Mouse (Mus musculus): ENCODE measurements around the gene Usp10. TPM values are rescaled to one million over a fixed set of nuclear protein-coding genes. Genes with fewer than 3 reads are reported as not detected.

Usp10 gene
- 51.1 TPM for polyA plus RNA-seq (2014; fragmentation: Illumina TruSeq; extraction: RNeasy Lipid Tissue Mini Kit (QIAGEN cat#74804); ENCODE audit: low read depth, low replicate concordance)

DNA sequence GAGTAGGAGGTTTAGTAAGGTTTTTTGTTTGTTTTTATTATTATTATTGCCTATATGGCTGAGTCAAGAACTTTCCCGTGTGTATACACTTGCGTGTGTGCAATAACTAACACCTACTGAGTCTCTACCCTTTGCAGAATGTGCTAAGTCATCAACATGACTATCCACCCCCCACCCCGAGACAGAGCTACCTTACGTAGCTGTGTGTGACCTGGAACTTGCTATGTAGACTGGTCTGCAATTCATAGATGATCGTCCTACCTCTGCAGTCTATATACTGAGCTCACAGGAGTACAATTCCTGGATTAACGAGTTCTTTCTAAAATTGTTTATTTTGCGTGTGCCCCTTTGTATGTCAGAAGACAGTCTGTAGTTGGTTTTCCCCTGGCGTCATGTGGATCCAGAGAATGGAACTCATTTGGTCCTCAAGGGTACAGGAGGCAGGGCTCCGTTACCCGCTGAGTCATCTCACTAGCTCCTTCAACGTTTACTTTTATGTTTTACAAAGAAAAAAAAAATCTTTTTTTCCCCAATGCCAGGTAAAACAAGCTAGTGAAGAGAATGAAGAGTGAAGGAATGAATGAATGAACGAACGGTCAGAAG is at the start of gene Usp10:
Gene Usp10, plus strand, starts transcription at position 417 of the 603 bp plus-strand sequence.

GRCm38 (mm10) chr8:119861706-119862389 is 48.3 kb upstream of the Usp10 start, which contains the start of gene Klhl36:
Klhl36 (plus strand) TSS chr8:119862266.

DNA sequence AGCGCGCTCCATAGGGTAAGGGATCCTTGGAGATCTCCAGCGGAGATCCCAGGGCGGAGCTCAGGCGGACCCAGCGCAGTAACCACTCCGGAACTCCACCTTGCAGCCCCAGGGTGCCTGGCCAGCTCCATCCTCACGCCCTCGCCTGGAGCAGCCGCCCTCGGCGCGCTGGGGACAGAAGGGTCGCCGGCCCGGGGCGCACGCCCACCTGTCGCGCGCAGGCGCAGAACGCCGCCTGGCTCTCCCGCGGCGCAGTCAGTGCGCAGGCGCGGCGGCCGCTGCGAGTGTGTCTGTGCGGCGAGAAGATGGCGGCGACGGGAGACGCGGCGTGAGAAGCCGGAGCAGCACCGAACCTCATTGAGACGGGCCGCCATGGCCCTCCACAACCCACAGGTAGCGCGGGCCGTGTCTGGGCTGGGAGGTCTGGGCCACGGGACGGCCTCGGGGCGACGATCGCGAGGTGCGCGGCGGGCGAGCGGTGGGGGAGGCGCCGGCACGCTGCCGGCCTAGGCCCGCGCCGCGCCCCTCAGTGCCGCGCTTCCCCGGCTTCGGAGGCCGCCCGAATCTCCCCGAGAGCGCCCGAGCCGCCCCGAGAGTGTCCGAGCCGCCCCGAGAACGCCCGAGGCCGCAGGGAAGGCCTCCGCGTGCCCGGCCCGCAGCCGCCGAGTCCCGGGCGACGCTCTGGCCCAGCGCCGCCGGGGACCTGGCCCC is 542 bp downstream of the Usp10 start, which contains the start of gene Gm20388:
Gene Gm20388, plus strand, starts transcription at position 295 of the 711 bp plus-strand sequence.

DNA sequence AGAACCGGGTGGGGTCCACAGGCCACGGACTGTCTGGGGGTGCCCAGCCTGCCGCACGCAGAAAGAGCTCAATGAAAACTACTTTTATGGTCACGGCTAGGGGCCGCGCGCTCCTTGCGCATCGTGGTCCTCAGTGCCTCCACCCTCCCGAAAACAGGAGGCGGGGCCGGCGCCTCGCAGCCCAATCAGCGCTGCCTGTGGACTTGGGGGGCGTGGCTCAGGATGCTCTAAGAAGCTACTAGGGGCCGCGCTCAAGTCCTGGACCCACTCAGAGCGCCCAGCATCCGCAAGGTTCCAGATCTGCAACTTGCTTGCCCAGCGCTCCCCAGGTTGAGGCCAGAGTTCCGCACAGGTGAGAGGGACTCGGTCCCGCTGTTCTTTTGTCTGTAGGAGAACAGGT is 82.1 kb downstream of the Usp10 start, which contains the start of gene Crispld2:
Gene Crispld2, plus strand, starts transcription at position 190 of the 400 bp plus-strand sequence.

Other genes with a start within 250 kb of the Usp10 start
- 23.6 TPM for gene Wfdc1, start 244.0 kb upstream of the Usp10 start, polyA plus RNA-seq (2014; fragmentation: Illumina TruSeq; extraction: RNeasy Lipid Tissue Mini Kit (QIAGEN cat#74804); ENCODE audit: low read depth, low replicate concordance)
- gene Atp2c2, start 210.4 kb upstream of the Usp10 start, polyA plus RNA-seq (2014; fragmentation: Illumina TruSeq; extraction: RNeasy Lipid Tissue Mini Kit (QIAGEN cat#74804); ENCODE audit: low read depth, low replicate concordance) = not detected
- 13.1 TPM for gene Tldc1, start 131.9 kb upstream of the Usp10 start, polyA plus RNA-seq (2014; fragmentation: Illumina TruSeq; extraction: RNeasy Lipid Tissue Mini Kit (QIAGEN cat#74804); ENCODE audit: low read depth, low replicate concordance)
- gene Cotl1, start 69.8 kb upstream of the Usp10 start, polyA plus RNA-seq (2014; fragmentation: Illumina TruSeq; extraction: RNeasy Lipid Tissue Mini Kit (QIAGEN cat#74804); ENCODE audit: low read depth, low replicate concordance) = 16.8 TPM
- gene Klhl36, start 48.1 kb upstream of the Usp10 start, polyA plus RNA-seq (2014; fragmentation: Illumina TruSeq; extraction: RNeasy Lipid Tissue Mini Kit (QIAGEN cat#74804); ENCODE audit: low read depth, low replicate concordance) = 1.7 TPM
- gene Gm20388, start 481 bp downstream of the Usp10 start, polyA plus RNA-seq (2014; fragmentation: Illumina TruSeq; extraction: RNeasy Lipid Tissue Mini Kit (QIAGEN cat#74804); ENCODE audit: low read depth, low replicate concordance) = 24.8 TPM
- gene Crispld2, start 82.1 kb downstream of the Usp10 start, polyA plus RNA-seq (2014; fragmentation: Illumina TruSeq; extraction: RNeasy Lipid Tissue Mini Kit (QIAGEN cat#74804); ENCODE audit: low read depth, low replicate concordance) = 32.3 TPM
- 28.3 TPM for gene Zdhhc7, start 191.1 kb downstream of the Usp10 start, polyA plus RNA-seq (2014; fragmentation: Illumina TruSeq; extraction: RNeasy Lipid Tissue Mini Kit (QIAGEN cat#74804); ENCODE audit: low read depth, low replicate concordance)
- gene 6430548M08Rik, start 203.8 kb downstream of the Usp10 start, polyA plus RNA-seq (2014; fragmentation: Illumina TruSeq; extraction: RNeasy Lipid Tissue Mini Kit (QIAGEN cat#74804); ENCODE audit: low read depth, low replicate concordance) = 15.2 TPM